Mouse (Mus musculus) gastrocnemius, adult 2 months (tissue): ENCODE data around the gene Tdrd7. TPM values are rescaled to one million over a fixed set of nuclear protein-coding genes. Genes with fewer than 3 reads are reported as not detected.

Experiments
- DNase-seq: peaks from one replicate; pipeline ENCODE4 v3.0.0; 2022
- H3K27ac ChIP-seq: fragments of 200-600 bp; 2 replicates; pipeline ENCODE4 v1.8.1; 2022; ENCODE audit warnings: mild to moderate bottlenecking
- H3K4me3 ChIP-seq: fragments of 200-600 bp; 2 replicates; pipeline ENCODE4 v1.8.1; 2022; ENCODE audit warnings: mild to moderate bottlenecking, moderate library complexity
- CTCF ChIP-seq: fragments of 200-600 bp; IDR thresholded peaks from 2 replicates; pipeline ENCODE4 v1.8.1; 2022; ENCODE audit warnings: antibody characterized with exemption, mild to moderate bottlenecking, moderate library complexity
- intact Hi-C: fragments of 180-260 bp; cut with DNase I; formaldehyde crosslinking; loops from one replicate; pipeline ENCODE4 v1.15.1; 2025
- total RNA-seq, 2 experiments: library from RNA; stranded (reverse); gene quantifications; 2 replicates each; pipeline ENCODE4 v1.2.3; 2021

Gene Tdrd7
- total RNA-seq, 2 experiments from 2014 or later: 8.8 to 9.3 TPM

- intact Hi-C loops: no loop called here
- DNase-seq: no peak
- TF ChIP-seq CTCF: no peak
- Histone ChIP-seq H3K4me3 (no peak overlapping the region), H3K27ac (no peak overlapping the region)
Measured at GRCm38 (mm10) chr4:45981054-45981453, 15.9 kb downstream of the Tdrd7 start.

GRCm38 (mm10) chr4:45990427-45991135 lies 25.4 kb downstream of the Tdrd7 start:
- intact Hi-C loops: no loop called here
- Histone ChIP-seq H3K27ac (no peak overlapping the region; the same call in 1 of the 2 replicates), H3K4me3 (no peak overlapping the region)
- no peak for DNase-seq
- no peak for TF ChIP-seq CTCF

GRCm38 (mm10) chr4:45998536-45998935 lies 33.4 kb downstream of the Tdrd7 start:
- Histone ChIP-seq H3K4me3 (no peak overlapping the region), H3K27ac (no peak overlapping the region)
- TF ChIP-seq CTCF: no peak
- DNase-seq: no peak
- intact Hi-C loops: no loop called here

- H3K27ac ChIP-seq: peak overlapping the region; percentile 8; the same call in 1 of the 2 replicates
- TF ChIP-seq CTCF: peak; percentile 41
- DNase-seq: no peak
Measured at GRCm38 (mm10) chr4:46008142-46008793, 43.1 kb downstream of the Tdrd7 start.

GRCm38 (mm10) chr4:46011698-46012097 lies 46.6 kb downstream of the Tdrd7 start:
- DNase-seq: no peak
- no peak overlapping the region for H3K27ac ChIP-seq
- H3K4me3 ChIP-seq: no peak overlapping the region
- no peak for TF ChIP-seq CTCF
- intact Hi-C loops: no loop called here

More at GRCm38 (mm10) chr4:46008142-46008793, 43.1 kb downstream of the Tdrd7 start:
- intact Hi-C loops: loop anchor here (10.0 kb wide), 1 partner anchor 117 kb away; no protein-coding TSS in a partner anchor
- H3K4me3 ChIP-seq: no peak overlapping the region

- no peak; the same call in 1 of the 2 replicates for TF ChIP-seq CTCF
- DNase-seq: no peak
- Histone ChIP-seq H3K4me3 (no peak overlapping the region), H3K27ac (no peak overlapping the region)
- intact Hi-C loops: no loop called here
Measured at GRCm38 (mm10) chr4:46015605-46016004, 50.5 kb downstream of the Tdrd7 start.

GRCm38 (mm10) chr4:46023021-46023481 lies 57.9 kb downstream of the Tdrd7 start:
- no peak for DNase-seq
- no peak overlapping the region for H3K27ac ChIP-seq
- no peak overlapping the region for H3K4me3 ChIP-seq
- TF ChIP-seq CTCF: no peak
- intact Hi-C loops: no loop called here

- peak; percentile 50 for DNase-seq
Measured at GRCm38 (mm10) chr4:46025893-46026292, 60.8 kb downstream of the Tdrd7 start.

GRCm38 (mm10) chr4:46028224-46028623 lies 63.1 kb downstream of the Tdrd7 start:
- intact Hi-C loops: loop anchor here (5.0 kb wide), 1 partner anchor 86 kb away; no protein-coding TSS in a partner anchor
- Histone ChIP-seq H3K4me3 (0 out of 2 replicates have a peak overlapping the region, but pooled peaks have one; percentile 7), H3K27ac (peak overlapping the region; percentile 48)
- no peak for TF ChIP-seq CTCF
- DNase-seq: peak; percentile 52

More at GRCm38 (mm10) chr4:46025893-46026292, 60.8 kb downstream of the Tdrd7 start:
- intact Hi-C loops: loop anchor here (5.0 kb wide), 1 partner anchor 84 kb away; no protein-coding TSS in a partner anchor
- no peak overlapping the region for H3K27ac ChIP-seq
- peak; percentile 60 for TF ChIP-seq CTCF
- H3K4me3 ChIP-seq: no peak overlapping the region

- DNase-seq: no peak
- no peak for TF ChIP-seq CTCF
- peak overlapping the region; percentile 40; the same call in 1 of the 2 replicates for H3K27ac ChIP-seq
- intact Hi-C loops: loop anchor here (5.0 kb wide), 1 partner anchor 86 kb away; no protein-coding TSS in a partner anchor
- no peak overlapping the region for H3K4me3 ChIP-seq
Measured at GRCm38 (mm10) chr4:46028781-46029180, 63.6 kb downstream of the Tdrd7 start.

GRCm38 (mm10) chr4:46029552-46029951 lies 64.4 kb downstream of the Tdrd7 start:
- Histone ChIP-seq H3K27ac (no peak overlapping the region), H3K4me3 (no peak overlapping the region)
- peak; percentile 56 for DNase-seq
- TF ChIP-seq CTCF: peak; percentile 62
- intact Hi-C loops: loop anchor here (5.0 kb wide), 1 partner anchor 87 kb away; no protein-coding TSS in a partner anchor

GRCm38 (mm10) chr4:46032448-46032847 lies 67.3 kb downstream of the Tdrd7 start:
- DNase-seq: no peak
- Histone ChIP-seq H3K27ac (no peak overlapping the region), H3K4me3 (no peak overlapping the region)
- TF ChIP-seq CTCF: no peak
- intact Hi-C loops: loop anchor here (10.0 kb wide), 2 partner anchors 92 to 498 kb away; partner anchors contain the start of gene Shb

- H3K4me3 ChIP-seq: no peak overlapping the region
- H3K27ac ChIP-seq: no peak overlapping the region
- intact Hi-C loops: loop anchor here (10.0 kb wide), 2 partner anchors 92 to 498 kb away; partner anchors contain the start of gene Shb
- no peak for TF ChIP-seq CTCF
- DNase-seq: no peak
Measured at GRCm38 (mm10) chr4:46033197-46033596, 68.1 kb downstream of the Tdrd7 start.
